Mouse (Mus musculus) gastrocnemius, adult 8-10 months (tissue): ENCODE results near the gene Sfrp2. TPM values are rescaled to one million over a fixed set of nuclear protein-coding genes. Genes with fewer than 3 reads are reported as not detected.

Source experiments
- DNase-seq, 2 experiments: peaks; one replicate each; pipeline ENCODE4 v3.0.0; 2022; ENCODE audit warnings: low spot score in 2 of 2
- total RNA-seq, 4 experiments: library from RNA; stranded (reverse); gene quantifications; 2 replicates each; pipeline ENCODE4 v1.2.4; 2022

Gene Sfrp2
- 1 to 10 TPM in 3 of 4 experiments, under 1 TPM in 1; 0.27 to 2.2 (median 1.4) TPM for total RNA-seq

GRCm38 (mm10) chr3:83765871-83766725 is at the start of gene Sfrp2:
Gene Sfrp2 (plus strand): TSS chr3:83766321.
- no peak for DNase-seq

- no peak for DNase-seq
Measured at GRCm38 (mm10) chr3:83717643-83718231, 48.4 kb upstream of the Sfrp2 start.

- DNase-seq: no peak
Measured at GRCm38 (mm10) chr3:83718662-83719061, 47.5 kb upstream of the Sfrp2 start.

GRCm38 (mm10) chr3:83728223-83728622 is 37.9 kb upstream of the Sfrp2 start:
- DNase-seq: no peak

GRCm38 (mm10) chr3:83728675-83729390 is 37.3 kb upstream of the Sfrp2 start:
- no peak for DNase-seq

- DNase-seq: no peak
Measured at GRCm38 (mm10) chr3:83733985-83734384, 32.1 kb upstream of the Sfrp2 start.

- DNase-seq: no peak
Measured at GRCm38 (mm10) chr3:83736980-83737379, 29.1 kb upstream of the Sfrp2 start.

- DNase-seq: no peak
Measured at GRCm38 (mm10) chr3:83740246-83740645, 25.9 kb upstream of the Sfrp2 start.

GRCm38 (mm10) chr3:83747276-83747675 is 18.8 kb upstream of the Sfrp2 start:
- no peak for DNase-seq

- no peak for DNase-seq
Measured at GRCm38 (mm10) chr3:83747895-83748294, 18.2 kb upstream of the Sfrp2 start.

GRCm38 (mm10) chr3:83751625-83752024 is 14.5 kb upstream of the Sfrp2 start:
- DNase-seq: no peak

GRCm38 (mm10) chr3:83752196-83752595 is 13.9 kb upstream of the Sfrp2 start:
- no peak for DNase-seq

- no peak for DNase-seq
Measured at GRCm38 (mm10) chr3:83755043-83755635, 11.0 kb upstream of the Sfrp2 start.

GRCm38 (mm10) chr3:83755666-83756065 is 10.5 kb upstream of the Sfrp2 start:
- no peak for DNase-seq

- no peak for DNase-seq
Measured at GRCm38 (mm10) chr3:83762361-83762760, 3.8 kb upstream of the Sfrp2 start.

GRCm38 (mm10) chr3:83763551-83764548 is 2.3 kb upstream of the Sfrp2 start:
- peak; percentile 50 for DNase-seq

- DNase-seq: no peak
Measured at GRCm38 (mm10) chr3:83766726-83767070, 577 bp downstream of the Sfrp2 start.

GRCm38 (mm10) chr3:83767121-83767520 is 1.0 kb downstream of the Sfrp2 start:
- DNase-seq: no peak

- no peak for DNase-seq
Measured at GRCm38 (mm10) chr3:83768293-83769035, 2.3 kb downstream of the Sfrp2 start.

- DNase-seq: no peak
Measured at GRCm38 (mm10) chr3:83769036-83769410, 2.9 kb downstream of the Sfrp2 start.
